ENCODE assay signal across 12 mouse cellular contexts in genomic region chr19:25096986-25097385, GRCm38 (mm10).
A peak's percentile ranks its signal among the peaks of the same experiment; 100 is the strongest.
DNase-seq lines count a peak whose midpoint lies in the region; ATAC-seq and TF ChIP-seq lines count a peak whose summit lies in the region.
"Had no signal": no experiment of that assay in that cellular context is flagged by ENCODE, and none has a peak within 500 bp of the region (broad histone marks: within the 10 kb centered on the region; RNA-seq: fewer than 3 reads in every experiment).

No protein-coding gene starts in this region.

- no peak overlapping the region for H3K27ac ChIP-seq in embryonic facial prominence, embryonic 14.5 days (replicated peaks; ENCODE audit: low read depth, low read length)
- H3K27ac ChIP-seq in kidney, postnatal 0 days: no peak overlapping the region
- H3K27ac ChIP-seq: forebrain, embryonic 15.5 days; hindbrain, postnatal 0 days had no signal

- no peaks in the 10 kb centered on the region for H3K27me3 ChIP-seq in embryonic facial prominence, embryonic 14.5 days (replicated peaks; ENCODE audit: control insufficient read depth, insufficient read depth, low read length)
- H3K27me3 ChIP-seq in kidney, postnatal 0 days (ENCODE audit: insufficient read depth, low read length): no peaks in the 10 kb centered on the region
- H3K27me3 ChIP-seq: forebrain, embryonic 15.5 days had no signal

- H3K9me3 ChIP-seq in embryonic facial prominence, embryonic 14.5 days (ENCODE audit: control insufficient read depth, low read length): no peaks in the 10 kb centered on the region
- H3K9me3 ChIP-seq in kidney, postnatal 0 days (replicated peaks; ENCODE audit: low read length): no peaks in the 10 kb centered on the region
- H3K9me3 ChIP-seq: forebrain, embryonic 15.5 days had no signal

- H3K4me3 ChIP-seq in embryonic facial prominence, embryonic 14.5 days (ENCODE audit: low read depth, low read length): no peak overlapping the region
- H3K4me3 ChIP-seq in kidney, postnatal 0 days (replicated peaks; ENCODE audit: low read depth, low read length): no peak overlapping the region
- H3K4me3 ChIP-seq: forebrain, embryonic 15.5 days; myocyte had no signal

- peak; percentile 46 for DNase-seq in adrenal gland, postnatal 10 days
- DNase-seq in adrenal gland, adult 8-10 months: no peak
- peak; percentile 65 for DNase-seq in embryonic facial prominence, embryonic 14.5 days (ENCODE audit: low spot score)
- peak; percentile 24 for DNase-seq in kidney, postnatal 0 days (ENCODE audit: low spot score)
- DNase-seq in lung, postnatal 4 days: peak; percentile 47 to 64
- no peak for DNase-seq in right cerebral cortex, adult 2 months (ENCODE audit: low spot score in 2 of 2)
- no peak for DNase-seq in gastrocnemius, adult 8-10 months (ENCODE audit: low spot score in 2 of 2)
- DNase-seq: right cerebral cortex, postnatal 25 days had no signal

- no peak for TF ChIP-seq CTCF in kidney, postnatal 0 days (IDR thresholded peaks at IDR 0.05; ENCODE audit: low read depth)

- H3K9ac ChIP-seq in embryonic facial prominence, embryonic 14.5 days (ENCODE audit: low read depth, low read length): no peak overlapping the region
- no peak overlapping the region for H3K9ac ChIP-seq in kidney, postnatal 0 days (ENCODE audit: low read depth, low read length)
- H3K9ac ChIP-seq: forebrain, embryonic 15.5 days had no signal

- no peak for ATAC-seq in embryonic facial prominence, embryonic 14.5 days (ENCODE audit: low read depth)
- ATAC-seq in kidney, postnatal 0 days (replicated peaks; ENCODE audit: low FRiP score, low read depth): no peak; the same call in 1 of the 2 replicates
- ATAC-seq in frontal cortex, adult (ENCODE audit: low TSS enrichment): no peak
- ATAC-seq: forebrain, embryonic 15.5 days; hindbrain, postnatal 0 days had no signal

- H3K4me1 ChIP-seq in embryonic facial prominence, embryonic 14.5 days (ENCODE audit: control insufficient read depth, insufficient read depth, low read length): peaks cover 12% of the 10 kb centered on the region; the same call in 1 of the 2 replicates
- peaks cover 10% of the 10 kb centered on the region; the same call in 1 of the 2 replicates for H3K4me1 ChIP-seq in kidney, postnatal 0 days (replicated peaks; ENCODE audit: insufficient read depth, low read length)
- H3K4me1 ChIP-seq: forebrain, embryonic 15.5 days had no signal

- H3K4me2 ChIP-seq in embryonic facial prominence, embryonic 14.5 days (ENCODE audit: low read depth, low read length): no peak overlapping the region
- no peak overlapping the region for H3K4me2 ChIP-seq in kidney, postnatal 0 days (ENCODE audit: low read length)
- H3K4me2 ChIP-seq: forebrain, embryonic 15.5 days had no signal

- 38% methylated on average over 4 of the region's 4 CpGs for WGBS in embryonic facial prominence, embryonic 14.5 days
- 32% methylated on average over 4 of the region's 4 CpGs for WGBS in kidney, postnatal 0 days

- no peaks in the 10 kb centered on the region for H3K36me3 ChIP-seq in embryonic facial prominence, embryonic 14.5 days (ENCODE audit: control insufficient read depth, insufficient read depth, low read length)
- no peaks in the 10 kb centered on the region for H3K36me3 ChIP-seq in kidney, postnatal 0 days (ENCODE audit: insufficient read depth, low read length)
- H3K36me3 ChIP-seq: forebrain, embryonic 15.5 days had no signal

Comparison
In these comparisons a context has a peak if more than half of its experiments do, and no peak if none do; other contexts are left out.
1. DNase-seq: peak in adrenal gland, postnatal 10 days (single experiment), embryonic facial prominence, embryonic 14.5 days (single experiment), kidney, postnatal 0 days (single experiment) and lung, postnatal 4 days (2 of 2); none in adrenal gland, adult 8-10 months (single experiment), right cerebral cortex, adult 2 months (0 of 2) and gastrocnemius, adult 8-10 months (0 of 2).